Comparison of ENCODE assay signal across 10 mouse cellular contexts in the genomic region with DNA sequence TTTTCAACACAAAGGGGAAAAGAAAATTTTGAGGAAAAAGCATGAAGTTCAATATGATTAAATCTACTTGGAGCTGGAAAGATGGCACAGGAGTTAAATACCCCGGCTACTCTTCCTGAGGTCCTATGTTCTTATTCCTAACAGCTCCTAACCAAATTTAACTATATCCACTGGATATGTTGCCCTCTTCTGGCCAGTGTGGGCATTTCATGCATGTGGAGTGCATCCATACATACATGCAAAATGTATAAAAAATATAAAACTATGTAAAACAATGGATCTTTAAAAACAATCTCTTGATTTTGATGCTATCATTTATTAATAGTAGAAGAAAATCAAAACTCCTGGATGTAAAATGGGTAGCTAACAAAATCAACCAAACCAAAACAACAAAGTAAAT. TPM values are rescaled to one million over a fixed set of nuclear protein-coding genes. Genes with fewer than 3 reads are reported as not detected.
DNase-seq lines count a peak whose midpoint lies in the region; ATAC-seq and TF ChIP-seq lines count a peak whose summit lies in the region.
"Had no signal": no experiment of that assay in that cellular context is flagged by ENCODE, and none has a peak within 500 bp of the region (broad histone marks: within the 10 kb centered on the region; RNA-seq: fewer than 3 reads in every experiment).

No protein-coding gene starts in this region.

- no peak; the same call in none of the 2 replicates for TF ChIP-seq RAD21 in MEL (IDR thresholded peaks at IDR 0.05; ENCODE audit: low read depth, low read length)

- no peaks in the 10 kb centered on the region for H3K27me3 ChIP-seq in hindbrain, postnatal 0 days (ENCODE audit: insufficient read depth, low read length)
- no peaks in the 10 kb centered on the region for H3K27me3 ChIP-seq in hindbrain, embryonic 14.5 days (ENCODE audit: control insufficient read depth, insufficient read depth, low read length)
- no peaks in the 10 kb centered on the region for H3K27me3 ChIP-seq in lung, embryonic 14.5 days (ENCODE audit: insufficient read depth, low read length)
- H3K27me3 ChIP-seq in MEL (ENCODE audit: control insufficient read depth in 1 of 2, insufficient read depth in 2 of 2, low read length in 2 of 2), result no peaks in the 10 kb centered on the region
- no peaks in the 10 kb centered on the region for H3K27me3 ChIP-seq in liver, embryonic 11.5 days (replicated peaks; ENCODE audit: control insufficient read depth, insufficient read depth, low read length)
- H3K27me3 ChIP-seq in kidney, embryonic 15.5 days, result no peaks in the 10 kb centered on the region
- H3K27me3 ChIP-seq: hindbrain, embryonic 15.5 days had no signal

- no peaks in the 10 kb centered on the region for H3K9me3 ChIP-seq in hindbrain, postnatal 0 days (ENCODE audit: low read length)
- no peaks in the 10 kb centered on the region for H3K9me3 ChIP-seq in hindbrain, embryonic 14.5 days (ENCODE audit: control insufficient read depth, low read length)
- H3K9me3 ChIP-seq in lung, embryonic 14.5 days (ENCODE audit: low read depth, low read length), result no peaks in the 10 kb centered on the region
- no peaks in the 10 kb centered on the region for H3K9me3 ChIP-seq in MEL (replicated peaks; ENCODE audit: insufficient read depth, low read length)
- no peaks in the 10 kb centered on the region for H3K9me3 ChIP-seq in liver, embryonic 11.5 days (ENCODE audit: control insufficient read depth, low read length)
- no peaks in the 10 kb centered on the region for H3K9me3 ChIP-seq in kidney, embryonic 15.5 days (replicated peaks)
- H3K9me3 ChIP-seq: hindbrain, embryonic 15.5 days had no signal

- no peak for TF ChIP-seq POLR2A in lung, adult 2 months (IDR thresholded peaks at IDR 0.05; ENCODE audit: borderline replicate concordance, extremely low read depth, low read depth, low read length)
- no peak for TF ChIP-seq POLR2A in MEL (IDR thresholded peaks at IDR 0.05; ENCODE audit: control insufficient read depth in 1 of 2, insufficient read depth in 1 of 2, low read depth in 1 of 2, low read length in 2 of 2, poor library complexity in 1 of 2)

- H3K4me1 ChIP-seq in hindbrain, postnatal 0 days (ENCODE audit: insufficient read depth, low read length), result no peaks in the 10 kb centered on the region
- no peaks in the 10 kb centered on the region for H3K4me1 ChIP-seq in hindbrain, embryonic 14.5 days (replicated peaks; ENCODE audit: control insufficient read depth, insufficient read depth, low read length)
- no peaks in the 10 kb centered on the region for H3K4me1 ChIP-seq in lung, embryonic 14.5 days (ENCODE audit: insufficient read depth)
- H3K4me1 ChIP-seq in lung, adult 2 months (ENCODE audit: control insufficient read depth, insufficient read depth, low read length), result no peaks in the 10 kb centered on the region
- H3K4me1 ChIP-seq in MEL (ENCODE audit: control insufficient read depth in 1 of 2, insufficient read depth in 2 of 2, low read length in 2 of 2), result no peaks in the 10 kb centered on the region
- no peaks in the 10 kb centered on the region for H3K4me1 ChIP-seq in liver, embryonic 11.5 days (replicated peaks; ENCODE audit: control insufficient read depth, insufficient read depth, low read length)
- no peaks in the 10 kb centered on the region for H3K4me1 ChIP-seq in kidney, embryonic 15.5 days
- H3K4me1 ChIP-seq: hindbrain, embryonic 15.5 days had no signal

- TF ChIP-seq CTCF in hindbrain, postnatal 0 days (IDR thresholded peaks at IDR 0.05; ENCODE audit: low read depth), result peak; percentile 47
- TF ChIP-seq CTCF in lung, embryonic 14.5 days (IDR thresholded peaks at IDR 0.05; ENCODE audit: low read depth), result peak; percentile 29; the same call in 1 of the 2 replicates
- no peak for TF ChIP-seq CTCF in lung, adult 2 months (IDR thresholded peaks at IDR 0.05; ENCODE audit: insufficient read depth, low read length)
- TF ChIP-seq CTCF in MEL (IDR thresholded peaks at IDR 0.05 in 2 of 3, conservative IDR thresholded peaks at IDR 0.05 in 1 of 3; ENCODE audit: control insufficient read depth in 1 of 3, insufficient read depth in 1 of 3, low read depth in 2 of 3, low read length in 3 of 3, poor library complexity in 1 of 3, severe bottlenecking in 1 of 3), result peak in 2 of 3 experiments; percentile 18 to 22; a peak in 3 of 6 replicates

- H3K4me3 ChIP-seq in hindbrain, postnatal 0 days (ENCODE audit: low read length), result no peak overlapping the region
- H3K4me3 ChIP-seq in hindbrain, embryonic 14.5 days (replicated peaks; ENCODE audit: low read length), result no peak overlapping the region
- no peak overlapping the region for H3K4me3 ChIP-seq in lung, embryonic 14.5 days (ENCODE audit: low read depth, low read length)
- H3K4me3 ChIP-seq in lung, adult 2 months (replicated peaks; ENCODE audit: extremely low read depth, low read depth, low read length), result no peak overlapping the region
- H3K4me3 ChIP-seq in MEL (ENCODE audit: control insufficient read depth in 1 of 2, insufficient read depth in 1 of 2, low read depth in 2 of 2, low read length in 2 of 2), result no peak overlapping the region
- H3K4me3 ChIP-seq in liver, embryonic 11.5 days (ENCODE audit: low read depth, low read length), result no peak overlapping the region
- H3K4me3 ChIP-seq in kidney, embryonic 15.5 days (replicated peaks), result no peak overlapping the region
- H3K4me3 ChIP-seq: hindbrain, embryonic 15.5 days had no signal

- no peaks in the 10 kb centered on the region for H3K79me2 ChIP-seq in MEL (ENCODE audit: control insufficient read depth, insufficient read depth, low read length, poor library complexity)

- no peak for TF ChIP-seq EP300 in MEL (IDR thresholded peaks at IDR 0.05; ENCODE audit: low read depth in 1 of 2, low read length in 2 of 2)

- no peaks in the 10 kb centered on the region for H3K36me3 ChIP-seq in hindbrain, postnatal 0 days (ENCODE audit: insufficient read depth, low read length)
- no peaks in the 10 kb centered on the region for H3K36me3 ChIP-seq in hindbrain, embryonic 14.5 days (replicated peaks; ENCODE audit: control insufficient read depth, insufficient read depth)
- H3K36me3 ChIP-seq in lung, embryonic 14.5 days (ENCODE audit: insufficient read depth), result no peaks in the 10 kb centered on the region
- H3K36me3 ChIP-seq in MEL (ENCODE audit: control insufficient read depth in 1 of 2, insufficient read depth in 2 of 2, low read length in 2 of 2), result no peaks in the 10 kb centered on the region
- no peaks in the 10 kb centered on the region for H3K36me3 ChIP-seq in liver, embryonic 11.5 days (ENCODE audit: control insufficient read depth, insufficient read depth, low read length)
- H3K36me3 ChIP-seq in kidney, embryonic 15.5 days, result no peaks in the 10 kb centered on the region
- H3K36me3 ChIP-seq: hindbrain, embryonic 15.5 days had no signal

- H3K27ac ChIP-seq in hindbrain, postnatal 0 days, result no peak overlapping the region
- H3K27ac ChIP-seq in hindbrain, embryonic 14.5 days, result no peak overlapping the region
- no peak overlapping the region for H3K27ac ChIP-seq in lung, embryonic 14.5 days (ENCODE audit: low read depth)
- H3K27ac ChIP-seq in MEL (ENCODE audit: control insufficient read depth, low read depth, low read length), result no peak overlapping the region
- H3K27ac ChIP-seq in liver, embryonic 11.5 days (ENCODE audit: low read depth, low read length), result no peak overlapping the region
- H3K27ac ChIP-seq in kidney, embryonic 15.5 days, result no peak overlapping the region
- H3K27ac ChIP-seq: hindbrain, embryonic 15.5 days; macrophage had no signal

- no peak overlapping the region for H3K4me2 ChIP-seq in hindbrain, postnatal 0 days (ENCODE audit: low read depth, low read length)
- H3K4me2 ChIP-seq in hindbrain, embryonic 14.5 days (replicated peaks), result no peak overlapping the region
- no peak overlapping the region for H3K4me2 ChIP-seq in lung, embryonic 14.5 days
- H3K4me2 ChIP-seq in liver, embryonic 11.5 days, result no peak overlapping the region
- H3K4me2 ChIP-seq in kidney, embryonic 15.5 days, result no peak overlapping the region
- H3K4me2 ChIP-seq: hindbrain, embryonic 15.5 days had no signal

- ATAC-seq in hindbrain, postnatal 0 days, result no peak
- ATAC-seq in hindbrain, embryonic 14.5 days (ENCODE audit: low FRiP score), result no peak
- ATAC-seq in lung, embryonic 14.5 days (ENCODE audit: insufficient read depth), result no peak
- no peak for ATAC-seq in liver, embryonic 11.5 days (replicated peaks; ENCODE audit: low FRiP score)
- no peak for ATAC-seq in kidney, embryonic 15.5 days (replicated peaks; ENCODE audit: low FRiP score)

- no peak overlapping the region for H3K9ac ChIP-seq in hindbrain, postnatal 0 days (replicated peaks; ENCODE audit: low read length)
- H3K9ac ChIP-seq in hindbrain, embryonic 14.5 days, result no peak overlapping the region
- no peak overlapping the region for H3K9ac ChIP-seq in lung, embryonic 14.5 days
- no peak overlapping the region for H3K9ac ChIP-seq in MEL (ENCODE audit: control insufficient read depth, low read depth, low read length, poor library complexity, severe bottlenecking)
- no peak overlapping the region for H3K9ac ChIP-seq in liver, embryonic 11.5 days (ENCODE audit: low read depth, low read length)
- H3K9ac ChIP-seq in kidney, embryonic 15.5 days, result no peak overlapping the region
- H3K9ac ChIP-seq: hindbrain, embryonic 15.5 days had no signal

- peak; percentile 35 for DNase-seq in hindbrain, postnatal 0 days (ENCODE audit: low spot score)
- no peak for DNase-seq in hindbrain, embryonic 14.5 days (ENCODE audit: low spot score)
- peak; percentile 50 for DNase-seq in lung, embryonic 14.5 days
- no peak for DNase-seq in lung, adult 2 months
- peak; percentile 8 for DNase-seq in MEL (ENCODE audit: low read depth, low spot score)
- DNase-seq in embryo, embryonic 11 days, result peak; percentile 31
- no peak for DNase-seq in liver, embryonic 11.5 days (ENCODE audit: low spot score)

- WGBS in hindbrain, postnatal 0 days, result 77% methylated on average over 1 of the region's 1 CpGs
- 88% methylated on average over 1 of the region's 1 CpGs for WGBS in hindbrain, embryonic 14.5 days
- 85% methylated on average over 1 of the region's 1 CpGs for WGBS in lung, embryonic 14.5 days
- 85% methylated on average over 1 of the region's 1 CpGs for WGBS in lung, adult 2 months
- 82% methylated on average over 1 of the region's 1 CpGs for WGBS in liver, embryonic 11.5 days
- WGBS in kidney, embryonic 15.5 days, result 87% methylated on average over 1 of the region's 1 CpGs

RNA-seq across cellular contexts. Expression of a gene that starts 52.1 kb away (rescaled TPM):
- 0.79 and 2.5 TPM in 2 replicates for total RNA-seq in hindbrain, postnatal 0 days (2014; rRNA removed)
- polyA plus RNA-seq in hindbrain, postnatal 0 days (2015; fragmentation: Nextera tagmentation; extraction: Ambion mirVana), result 1.1 TPM in 2 replicates
- polyA plus RNA-seq in hindbrain, embryonic 14.5 days (2014; fragmentation: Nextera tagmentation; extraction: Ambion mirVana), result 1.4 and 1.5 TPM in 2 replicates
- 0.07 TPM in 1 of 2 replicates, not detected in the other for polyA plus RNA-seq in lung, embryonic 14.5 days (2014; fragmentation: Nextera tagmentation; extraction: Ambion mirVana)
- polyA plus RNA-seq in lung, adult 2 months (2012; rRNA removed), result 0.17 and 0.53 TPM in 2 replicates
- not detected in 2 replicates for total RNA-seq in MEL (2012; rRNA removed)
- not detected for polyA plus RNA-seq in MEL (2012; ENCODE audit: insufficient read depth in 1 of 2, insufficient read length in 2 of 2, low read depth in 1 of 2, low replicate concordance in 2 of 2, missing spikeins in 1 of 2)
- 0.04 and 0.05 TPM in 2 replicates for polyA plus RNA-seq in liver, embryonic 11.5 days (2014; fragmentation: Nextera tagmentation; extraction: Ambion mirVana)
- polyA plus RNA-seq in kidney, embryonic 15.5 days (2015; fragmentation: Nextera tagmentation; extraction: Ambion mirVana), result 0.48 and 0.58 TPM in 2 replicates
- polyA plus RNA-seq: macrophage had no signal

Comparison
In these comparisons a context has a peak if more than half of its experiments do, and no peak if none do; other contexts are left out.
1. DNase-seq: peak in hindbrain, postnatal 0 days (single experiment), lung, embryonic 14.5 days (single experiment), MEL (single experiment) and embryo, embryonic 11 days (single experiment); none in hindbrain, embryonic 14.5 days (single experiment), lung, adult 2 months (single experiment) and liver, embryonic 11.5 days (single experiment).